Mouse (Mus musculus) neural tube, embryonic 13.5 days (tissue): ENCODE results near the gene Kcnn3. TPM values are rescaled to one million over a fixed set of nuclear protein-coding genes. Genes with fewer than 3 reads are reported as not detected.
A peak's percentile ranks its signal among the peaks of the same experiment; 100 is the strongest.

Experiments
- ATAC-seq: fragments of 200-750 bp; cut with Nextera tagmentation; 2 replicates; pipeline ENCODE4 v1.8.0; 2017; ENCODE audit warnings: low read depth, mild to moderate bottlenecking, moderate TSS enrichment, moderate library complexity
- H3K27ac ChIP-seq: fragments of 300-500 bp; sonication (generic); replicated peaks from 2 replicates; pipeline ENCODE4 v1.5.1; 2015; ENCODE audit warnings: moderate library complexity, mild to moderate bottlenecking, inconsistent platforms
- H3K27me3 ChIP-seq: fragments of 300-500 bp; sonication (generic); 2 replicates; pipeline ENCODE4 v1.6.1; 2015; ENCODE audit warnings: mild to moderate bottlenecking, inconsistent platforms
- H3K36me3 ChIP-seq: fragments of 300-500 bp; sonication (generic); 2 replicates; pipeline ENCODE4 v1.6.1; 2015; ENCODE audit warnings: mild to moderate bottlenecking, inconsistent platforms
- H3K4me1 ChIP-seq: fragments of 300-500 bp; sonication (generic); replicated peaks from 2 replicates; pipeline ENCODE4 v1.6.1; 2015; ENCODE audit warnings: inconsistent platforms
- H3K4me2 ChIP-seq: fragments of 300-500 bp; sonication (generic); 2 replicates; pipeline ENCODE4 v1.6.1; 2015; ENCODE audit warnings: inconsistent platforms, mild to moderate bottlenecking, moderate library complexity
- H3K4me3 ChIP-seq: fragments of 300-500 bp; sonication (generic); 2 replicates; pipeline ENCODE4 v1.5.1; 2015; ENCODE audit warnings: mild to moderate bottlenecking, inconsistent platforms
- H3K9ac ChIP-seq: fragments of 300-500 bp; sonication (generic); 2 replicates; pipeline ENCODE4 v1.6.1; 2015; ENCODE audit warnings: moderate library complexity, mild to moderate bottlenecking, inconsistent platforms
- H3K9me3 ChIP-seq: fragments of 300-500 bp; sonication (generic); 2 replicates; pipeline ENCODE4 v1.6.1; 2016; ENCODE audit warnings: inconsistent platforms
- whole genome bisulfite sequencing: fragments of 180-500 bp; shearing (Covaris S2); methylation state at CpG from one replicate; pipeline ENCODE4 v1.1.7; 2015; 5-methylcytosine and 5-hydroxymethylcytosine counted together
- polyA plus RNA-seq: library from polyadenylated mRNA; unstranded; fragments of >200 nt; fragmentation: Nextera tagmentation; extraction: Ambion mirVana; gene quantifications from 2 replicates; pipeline ENCODE4 v1.2.1, GENCODE M21; 2015

Kcnn3 gene
- polyA plus RNA-seq, 1 experiment from 2014 or later = 4.8 TPM

GRCm38 (mm10) chr3:89624814-89625445 is 105.0 kb downstream of the Kcnn3 start:
- Histone ChIP-seq H3K36me3 (no peaks in the 10 kb centered on the region), H3K4me2 (no peak overlapping the region), H3K27ac (peak overlapping the region; percentile 49), H3K4me3 (no peak overlapping the region), H3K9me3 (no peaks in the 10 kb centered on the region), H3K27me3 (no peaks in the 10 kb centered on the region; the same call in none of the 2 replicates), H3K9ac (0 out of 2 replicates have a peak overlapping the region, but pooled peaks have one; percentile 8), H3K4me1 (peaks cover 48% of the 10 kb centered on the region)
- WGBS = 63% methylated on average over 5 of the region's 5 CpGs
- ATAC-seq = no peak

DNA sequence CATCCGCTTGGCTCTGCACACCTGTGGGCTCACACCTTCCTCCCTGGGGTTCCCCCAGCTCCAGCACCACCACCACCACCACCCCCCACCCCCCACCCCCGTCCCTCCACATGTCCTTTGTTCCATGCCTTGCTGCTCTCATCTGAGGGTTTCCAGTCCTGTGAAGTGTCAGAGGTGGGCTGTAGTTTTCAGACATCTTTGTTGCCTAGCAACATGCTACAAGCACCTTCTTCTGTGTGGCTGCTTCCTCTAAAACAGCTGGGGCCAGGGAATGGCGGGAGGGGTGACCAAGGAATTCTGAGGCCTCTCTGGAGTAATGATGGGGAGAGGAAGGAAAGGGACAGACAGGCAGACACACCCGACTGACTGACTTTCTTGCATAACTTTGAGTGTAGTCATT is 106.6 kb downstream of the Kcnn3 start:
- no peaks in the 10 kb centered on the region for H3K36me3 ChIP-seq
- peaks cover 48% of the 10 kb centered on the region for H3K4me1 ChIP-seq
- H3K4me2 ChIP-seq = no peak overlapping the region
- H3K9me3 ChIP-seq = no peaks in the 10 kb centered on the region
- H3K27ac ChIP-seq = no peak overlapping the region
- WGBS = 52% methylated on average over 4 of the region's 4 CpGs
- ATAC-seq = no peak
- no peaks in the 10 kb centered on the region; the same call in none of the 2 replicates for H3K27me3 ChIP-seq
- no peak overlapping the region for H3K4me3 ChIP-seq
- no peak overlapping the region for H3K9ac ChIP-seq

- peaks cover 12% of the 10 kb centered on the region for H3K27me3 ChIP-seq
- no peak overlapping the region for H3K4me2 ChIP-seq
- H3K27ac ChIP-seq = no peak overlapping the region
- H3K9ac ChIP-seq = no peak overlapping the region
- no peak overlapping the region for H3K4me3 ChIP-seq
- peaks cover 26% of the 10 kb centered on the region for H3K4me1 ChIP-seq
- no peaks in the 10 kb centered on the region for H3K9me3 ChIP-seq
- 83% methylated on average over 3 of the region's 3 CpGs for WGBS
- ATAC-seq = no peak
- H3K36me3 ChIP-seq = no peaks in the 10 kb centered on the region
These were observed 109.8 kb downstream of the Kcnn3 start for GRCm38 (mm10) chr3:89629811-89630210.

DNA sequence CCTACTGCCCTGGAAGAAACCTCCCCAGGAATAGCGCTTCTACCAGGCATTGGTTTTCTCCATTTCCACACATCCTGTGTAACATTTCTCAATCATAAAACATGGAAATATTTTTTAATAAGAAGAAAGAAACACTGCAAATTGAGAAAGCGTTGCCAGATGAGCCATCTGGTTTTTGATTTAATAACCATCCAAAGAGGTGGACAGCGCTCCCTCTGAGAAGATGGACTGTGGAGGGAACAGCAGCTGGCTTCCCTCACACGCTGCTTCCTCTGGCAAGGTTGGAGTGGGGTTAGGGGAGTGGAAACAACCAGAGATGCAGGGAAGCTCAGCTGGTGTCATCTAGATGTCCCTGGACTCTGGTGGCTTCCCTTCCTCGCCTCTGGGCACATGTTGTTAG is 111.8 kb downstream of the Kcnn3 start:
- 77% methylated on average over 5 of the region's 5 CpGs for WGBS
- no peaks in the 10 kb centered on the region for H3K36me3 ChIP-seq
- H3K9me3 ChIP-seq = no peaks in the 10 kb centered on the region
- peaks cover 7% of the 10 kb centered on the region for H3K4me1 ChIP-seq
- peaks cover 13% of the 10 kb centered on the region for H3K27me3 ChIP-seq
- H3K4me2 ChIP-seq = no peak overlapping the region
- H3K4me3 ChIP-seq = no peak overlapping the region
- no peak for ATAC-seq
- no peak overlapping the region for H3K9ac ChIP-seq
- no peak overlapping the region for H3K27ac ChIP-seq

- Histone ChIP-seq H3K4me3 (no peak overlapping the region), H3K9me3 (no peaks in the 10 kb centered on the region), H3K9ac (no peak overlapping the region; the same call in 1 of the 2 replicates), H3K27ac (no peak overlapping the region), H3K4me2 (no peak overlapping the region), H3K36me3 (no peaks in the 10 kb centered on the region), H3K27me3 (peaks cover 13% of the 10 kb centered on the region), H3K4me1 (peaks cover 3% of the 10 kb centered on the region)
- ATAC-seq = no peak
- WGBS = 79% methylated on average over 6 of the region's 6 CpGs
These were observed 113.6 kb downstream of the Kcnn3 start for GRCm38 (mm10) chr3:89633531-89633930.

DNA sequence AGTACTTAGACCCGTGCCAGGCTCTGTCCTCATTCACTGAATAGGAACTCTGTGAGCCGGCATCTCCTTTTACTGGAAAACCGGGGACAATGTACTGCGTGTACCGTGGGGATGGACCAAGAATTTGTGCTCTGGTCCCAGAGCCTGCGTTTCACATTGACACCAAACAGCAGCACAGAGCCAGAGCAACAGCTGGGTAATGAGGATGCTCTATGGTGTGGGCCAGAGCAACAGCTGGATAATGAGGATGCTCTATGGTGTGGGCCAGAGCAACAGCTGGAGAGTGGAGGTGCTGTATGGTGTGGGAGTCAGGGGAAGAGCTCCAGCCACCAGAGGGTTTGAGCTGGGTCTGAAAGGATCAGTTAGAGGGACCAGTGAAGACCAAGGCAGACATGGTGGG is 114.0 kb downstream of the Kcnn3 start:
- Histone ChIP-seq H3K4me2 (no peak overlapping the region), H3K4me1 (no peaks in the 10 kb centered on the region), H3K9me3 (peaks cover under 1% of the 10 kb centered on the region; the same call in 1 of the 2 replicates), H3K27me3 (peaks cover 13% of the 10 kb centered on the region), H3K9ac (no peak overlapping the region), H3K4me3 (no peak overlapping the region), H3K27ac (no peak overlapping the region), H3K36me3 (no peaks in the 10 kb centered on the region)
- WGBS = 89% methylated on average over 6 of the region's 6 CpGs
- no peak for ATAC-seq

GRCm38 (mm10) chr3:89640804-89641203 is 120.8 kb downstream of the Kcnn3 start:
- H3K4me2 ChIP-seq = no peak overlapping the region
- 55% methylated on average over 3 of the region's 3 CpGs for WGBS
- no peak for ATAC-seq
- H3K27me3 ChIP-seq = peaks cover 41% of the 10 kb centered on the region
- H3K9me3 ChIP-seq = peaks cover 5% of the 10 kb centered on the region; the same call in 1 of the 2 replicates
- no peak overlapping the region for H3K27ac ChIP-seq
- peaks cover 11% of the 10 kb centered on the region for H3K4me1 ChIP-seq
- H3K36me3 ChIP-seq = no peaks in the 10 kb centered on the region
- H3K4me3 ChIP-seq = no peak overlapping the region
- H3K9ac ChIP-seq = no peak overlapping the region

GRCm38 (mm10) chr3:89643391-89643790 is 123.4 kb downstream of the Kcnn3 start:
- Histone ChIP-seq H3K4me3 (no peak overlapping the region), H3K27me3 (peaks cover 44% of the 10 kb centered on the region), H3K4me1 (peaks cover 37% of the 10 kb centered on the region), H3K4me2 (no peak overlapping the region), H3K9ac (no peak overlapping the region), H3K27ac (no peak overlapping the region), H3K36me3 (no peaks in the 10 kb centered on the region), H3K9me3 (peaks cover 5% of the 10 kb centered on the region; the same call in 1 of the 2 replicates)
- no peak for ATAC-seq
- 66% methylated on average over 8 of the region's 8 CpGs for WGBS

DNA sequence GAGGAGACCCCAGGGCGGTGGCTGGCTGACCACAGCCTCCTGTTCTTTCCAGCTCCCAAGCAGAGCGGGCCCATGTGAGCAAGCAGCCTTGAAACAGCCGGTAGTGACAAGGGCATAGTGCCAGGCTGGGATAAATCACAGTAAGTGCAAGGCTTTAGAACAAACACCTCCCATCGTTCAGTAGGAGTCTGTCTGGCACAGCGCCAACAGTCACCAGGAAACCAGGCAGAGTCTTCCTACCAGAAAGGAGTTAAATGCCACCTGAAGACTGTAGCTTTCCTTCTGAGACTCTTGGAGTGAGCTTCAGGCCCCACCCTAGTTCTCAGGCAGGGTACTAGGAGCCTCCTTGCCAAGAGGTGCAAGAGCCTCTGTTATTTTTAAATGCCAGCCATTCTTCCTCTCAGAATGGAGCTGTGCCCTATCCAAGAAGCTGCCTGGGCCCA is 126.9 kb downstream of the Kcnn3 start:
- Histone ChIP-seq H3K4me2 (no peak overlapping the region), H3K4me3 (no peak overlapping the region), H3K9me3 (no peaks in the 10 kb centered on the region), H3K36me3 (no peaks in the 10 kb centered on the region), H3K27ac (peak overlapping the region; percentile 86), H3K9ac (no peak overlapping the region), H3K4me1 (peaks cover 45% of the 10 kb centered on the region), H3K27me3 (peaks cover 73% of the 10 kb centered on the region)
- WGBS = 24% methylated on average over 5 of the region's 5 CpGs
- ATAC-seq = peak; percentile 83

GRCm38 (mm10) chr3:89647268-89647874 is 127.4 kb downstream of the Kcnn3 start:
- 25% methylated on average over 6 of the region's 6 CpGs for WGBS
- H3K9ac ChIP-seq = no peak overlapping the region
- H3K9me3 ChIP-seq = no peaks in the 10 kb centered on the region
- H3K36me3 ChIP-seq = no peaks in the 10 kb centered on the region
- peaks cover 50% of the 10 kb centered on the region for H3K4me1 ChIP-seq
- H3K4me2 ChIP-seq = no peak overlapping the region
- H3K27ac ChIP-seq = peak overlapping the region; percentile 86
- ATAC-seq = peak; percentile 80
- H3K4me3 ChIP-seq = no peak overlapping the region
- peaks cover 69% of the 10 kb centered on the region for H3K27me3 ChIP-seq

DNA sequence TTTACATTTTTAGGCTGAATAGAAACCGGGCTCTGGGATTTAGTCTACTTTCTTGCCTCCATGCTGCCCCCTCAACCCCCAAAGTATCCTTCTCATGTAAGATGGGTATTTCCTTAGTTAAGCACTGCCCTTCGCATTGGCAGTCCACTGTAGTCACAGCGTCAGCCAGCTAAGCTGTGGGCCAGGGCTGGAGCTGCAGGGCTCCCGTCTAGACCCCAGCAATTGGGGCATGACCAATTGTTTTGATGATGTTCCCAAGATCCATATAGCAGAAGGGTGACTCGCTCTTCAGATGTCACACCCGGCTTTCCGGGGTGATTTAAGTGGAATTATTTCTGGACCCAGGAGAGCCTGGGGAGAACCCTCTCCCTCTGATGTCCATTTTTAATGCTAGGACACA is 129.9 kb downstream of the Kcnn3 start:
- Histone ChIP-seq H3K27me3 (peaks cover 46% of the 10 kb centered on the region), H3K4me2 (no peak overlapping the region), H3K9ac (no peak overlapping the region), H3K4me1 (peaks cover 69% of the 10 kb centered on the region), H3K36me3 (no peaks in the 10 kb centered on the region), H3K27ac (no peak overlapping the region), H3K4me3 (no peak overlapping the region), H3K9me3 (no peaks in the 10 kb centered on the region)
- no peak for ATAC-seq
- WGBS = 76% methylated on average over 7 of the region's 7 CpGs

DNA sequence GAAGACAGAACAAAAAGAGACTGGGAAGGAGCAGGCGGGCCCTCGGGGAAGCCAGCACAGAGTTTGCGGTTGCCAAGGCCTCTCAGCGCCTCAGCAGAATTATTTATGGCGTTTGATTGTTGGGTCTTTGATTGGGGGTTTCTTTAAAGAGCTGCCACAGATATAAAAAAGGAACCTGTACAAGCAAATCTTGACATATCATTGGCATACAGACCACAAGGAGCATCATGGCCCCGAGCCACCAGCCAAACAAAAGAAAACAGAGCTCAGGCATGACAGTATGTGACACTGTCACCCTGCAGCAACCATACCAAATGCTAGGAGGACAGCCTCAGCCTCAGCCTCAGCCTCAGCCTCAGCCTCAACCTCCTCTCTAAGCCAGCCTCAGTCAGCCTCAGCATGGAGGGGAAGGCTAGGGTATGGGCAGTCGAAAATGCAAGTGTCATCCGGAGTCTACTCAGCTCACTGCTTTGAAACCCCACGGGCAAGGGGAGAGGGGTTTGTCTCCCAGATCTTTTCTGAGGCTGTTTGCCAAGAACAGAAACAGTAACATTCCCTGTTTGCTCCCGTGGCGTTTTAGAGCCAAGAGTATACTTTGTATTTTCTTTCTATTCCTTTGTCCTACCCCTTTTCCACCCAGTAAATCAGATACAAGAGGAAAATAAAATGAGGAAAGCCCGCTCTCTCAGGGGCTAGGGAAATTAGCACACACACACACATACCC is 133.4 kb downstream of the Kcnn3 start:
- H3K9me3 ChIP-seq = no peaks in the 10 kb centered on the region
- peak; percentile 54 for ATAC-seq
- peak overlapping the region; percentile 80 for H3K27ac ChIP-seq
- H3K4me2 ChIP-seq = no peak overlapping the region
- 22% methylated on average over 12 of the region's 12 CpGs for WGBS
- H3K4me1 ChIP-seq = peaks cover 50% of the 10 kb centered on the region
- no peak overlapping the region for H3K4me3 ChIP-seq
- peaks cover 34% of the 10 kb centered on the region for H3K27me3 ChIP-seq
- no peak overlapping the region for H3K9ac ChIP-seq
- H3K36me3 ChIP-seq = no peaks in the 10 kb centered on the region
